Mouse (Mus musculus) brain, embryonic 14.5 days (tissue): Measurements from ENCODE around the gene Ngef.

ENCODE experiments used
- CTCF ChIP-seq: fragments of 200-500 bp; IDR thresholded peaks from 2 replicates; pipeline ENCODE4 v1.5.1; 2012; ENCODE audit warnings: inconsistent platforms, mild to moderate bottlenecking, moderate library complexity, borderline replicate concordance; ENCODE audit not compliant: insufficient read depth, insufficient read length; ENCODE audit errors: extremely low read depth
- POLR2A ChIP-seq: fragments of 200-500 bp; IDR thresholded peaks from 2 replicates; pipeline ENCODE4 v1.6.1; 2012; ENCODE audit warnings: mild to moderate bottlenecking, inconsistent platforms, borderline replicate concordance; ENCODE audit not compliant: poor library complexity, insufficient read depth, insufficient read length, severe bottlenecking; ENCODE audit errors: extremely low read depth

DNA sequence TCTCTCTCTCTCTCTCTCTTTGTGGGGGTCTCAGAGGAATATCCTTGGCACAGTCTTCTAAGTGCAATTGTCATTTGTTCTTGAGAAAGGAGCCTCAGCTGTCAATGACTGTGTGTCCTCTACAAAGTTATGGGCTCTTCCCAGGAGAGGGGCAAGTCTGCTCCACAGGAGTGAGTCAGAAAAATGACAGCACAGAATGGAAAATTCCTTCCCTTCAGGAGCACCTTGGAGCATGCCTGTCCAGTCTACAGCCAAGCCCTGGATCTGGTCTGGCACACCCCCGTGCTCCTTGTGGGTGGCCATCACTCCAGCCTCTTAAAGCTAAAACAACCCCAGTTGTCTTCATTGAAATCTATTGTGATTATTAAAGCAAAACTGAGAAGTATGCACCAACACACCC lies 52.1 kb downstream of the Ngef start:
- TF ChIP-seq CTCF (no peak), POLR2A (no peak)
